Mouse (Mus musculus) kidney, postnatal 4 days (tissue): ENCODE measurements around the gene Gm20422.

Experiments used
- DNase-seq, 2 experiments: peaks; one replicate each; pipeline ENCODE4 v3.0.0; 2021; ENCODE audit warnings: mixed read lengths in 2 of 2

Gene Gm20422

GRCm38 (mm10) chr8:69774503-69775148 is at the start of gene Gm20422:
Gene Gm20422, minus strand, starts transcription at chr8:69774886.
- peak; percentile 87 to 94 for DNase-seq

- DNase-seq = peak; percentile 85 to 89
Measured at GRCm38 (mm10) chr8:69822386-69823191, 47.9 kb upstream of the Gm20422 start, which contains the start of gene Lpar2. Gene Lpar2, plus strand, starts transcription at chr8:69822429.

- peak; percentile 70 to 81 for DNase-seq
Measured at GRCm38 (mm10) chr8:69821971-69822385, 47.3 kb upstream of the Gm20422 start.

GRCm38 (mm10) chr8:69820466-69820865 is 45.8 kb upstream of the Gm20422 start:
- DNase-seq = peak; percentile 41 to 61

- no peak for DNase-seq
Measured at GRCm38 (mm10) chr8:69815396-69815795, 40.7 kb upstream of the Gm20422 start.

- no peak for DNase-seq
Measured at GRCm38 (mm10) chr8:69814881-69815280, 40.2 kb upstream of the Gm20422 start.

- DNase-seq = no peak
Measured at GRCm38 (mm10) chr8:69809820-69810219, 35.1 kb upstream of the Gm20422 start.

- DNase-seq = peak; percentile 39 to 56
Measured at GRCm38 (mm10) chr8:69808864-69809403, 34.2 kb upstream of the Gm20422 start.

- peak; percentile 88 to 92 for DNase-seq
Measured at GRCm38 (mm10) chr8:69808094-69808863, 33.6 kb upstream of the Gm20422 start, which contains the start of gene Gmip. Gene Gmip, plus strand, starts transcription at chr8:69808679.

GRCm38 (mm10) chr8:69807236-69807635 is 32.5 kb upstream of the Gm20422 start:
- no peak for DNase-seq

GRCm38 (mm10) chr8:69805491-69805890 is 30.8 kb upstream of the Gm20422 start:
- no peak for DNase-seq

- no peak for DNase-seq
Measured at GRCm38 (mm10) chr8:69805086-69805485, 30.4 kb upstream of the Gm20422 start.

- no peak for DNase-seq
Measured at GRCm38 (mm10) chr8:69804537-69804936, 29.9 kb upstream of the Gm20422 start.

- DNase-seq = no peak
Measured at GRCm38 (mm10) chr8:69803366-69803765, 28.7 kb upstream of the Gm20422 start.

- no peak for DNase-seq
Measured at GRCm38 (mm10) chr8:69802216-69802615, 27.5 kb upstream of the Gm20422 start.

GRCm38 (mm10) chr8:69801796-69802195 is 27.1 kb upstream of the Gm20422 start:
- DNase-seq = no peak

- no peak for DNase-seq
Measured at GRCm38 (mm10) chr8:69799946-69800345, 25.3 kb upstream of the Gm20422 start.

- DNase-seq = no peak
Measured at GRCm38 (mm10) chr8:69799261-69799660, 24.6 kb upstream of the Gm20422 start.

GRCm38 (mm10) chr8:69797661-69798060 is 23.0 kb upstream of the Gm20422 start:
- no peak for DNase-seq

- no peak for DNase-seq
Measured at GRCm38 (mm10) chr8:69796721-69797345, 22.1 kb upstream of the Gm20422 start.

GRCm38 (mm10) chr8:69794901-69795300 is 20.2 kb upstream of the Gm20422 start:
- DNase-seq = no peak

- no peak for DNase-seq
Measured at GRCm38 (mm10) chr8:69794096-69794495, 19.4 kb upstream of the Gm20422 start.
